Mouse (Mus musculus) MEL (cell line): ENCODE results near the gene Uaca. TPM values are rescaled to one million over a fixed set of nuclear protein-coding genes. Genes with fewer than 3 reads are reported as not detected.

Source experiments
- DNase-seq: peaks from one replicate; pipeline ENCODE4 v3.0.0; 2011; ENCODE audit warnings: low read depth, low spot score
- H3K27ac ChIP-seq: 2 replicates; pipeline ENCODE4 v1.5.1; 2012; ENCODE audit warnings: low read depth, mild to moderate bottlenecking, control low read depth, low read length, moderate library complexity; ENCODE audit not compliant: control insufficient read depth
- H3K27me3 ChIP-seq, 2 experiments: fragments of 150-350 bp in 1 of 2; sonication (generic) in 1 of 2; 2 replicates each; pipeline ENCODE4 v1.6.1; 2012; ENCODE audit warnings: low read length in 2 of 2, mild to moderate bottlenecking in 2 of 2, improper control_type of control experiment in 1 of 2, moderate library complexity in 1 of 2; ENCODE audit not compliant: insufficient read depth in 2 of 2, control insufficient read depth in 1 of 2
- H3K36me3 ChIP-seq, 2 experiments: 2 replicates each; pipeline ENCODE4 v1.6.1; 2012 to 2014; ENCODE audit warnings: low read length in 2 of 2, improper control_type of control experiment in 1 of 2, inconsistent platforms in 1 of 2, mild to moderate bottlenecking in 1 of 2; ENCODE audit not compliant: insufficient read depth in 2 of 2, control insufficient read depth in 1 of 2
- H3K4me1 ChIP-seq, 2 experiments: fragments of 150-350 bp in 1 of 2; sonication (generic) in 1 of 2; 2 replicates each; pipeline ENCODE4 v1.6.1; 2012; ENCODE audit warnings: low read length in 2 of 2, improper control_type of control experiment in 1 of 2, mild to moderate bottlenecking in 1 of 2; ENCODE audit not compliant: insufficient read depth in 2 of 2, control insufficient read depth in 1 of 2
- H3K4me3 ChIP-seq, 2 experiments: fragments of 150-350 bp in 1 of 2; sonication (generic) in 1 of 2; 2 replicates each; pipeline ENCODE4 v1.5.1; 2012; ENCODE audit warnings: low read depth in 2 of 2, low read length in 2 of 2, mild to moderate bottlenecking in 2 of 2, moderate library complexity in 2 of 2, control low read depth in 1 of 2, improper control_type of control experiment in 1 of 2; ENCODE audit not compliant: control insufficient read depth in 1 of 2, insufficient read depth in 1 of 2
- H3K79me2 ChIP-seq: 2 replicates; pipeline ENCODE4 v1.6.1; 2012; ENCODE audit warnings: mild to moderate bottlenecking, low read length, moderate library complexity; ENCODE audit not compliant: control insufficient read depth, poor library complexity, insufficient read depth
- H3K9ac ChIP-seq: 2 replicates; pipeline ENCODE4 v1.6.1; 2012; ENCODE audit warnings: low read depth, mild to moderate bottlenecking, control low read depth, low read length, moderate library complexity; ENCODE audit not compliant: control insufficient read depth, poor library complexity, severe bottlenecking
- H3K9me3 ChIP-seq: fragments of 150-350 bp; sonication (generic); replicated peaks from 2 replicates; pipeline ENCODE4 v1.6.1; 2012; ENCODE audit warnings: mild to moderate bottlenecking, low read length, improper control_type of control experiment, moderate library complexity; ENCODE audit not compliant: insufficient read depth
- BHLHE40 ChIP-seq: IDR thresholded peaks from 2 replicates; pipeline ENCODE4 v1.6.1; 2012; ENCODE audit warnings: low read depth, mild to moderate bottlenecking, inconsistent platforms, low read length, improper control_type of control experiment, borderline replicate concordance
- CHD2 ChIP-seq: IDR thresholded peaks from 2 replicates; pipeline ENCODE4 v1.6.1; 2011; ENCODE audit warnings: low read length, improper control_type of control experiment
- GATA1 ChIP-seq: IDR thresholded peaks from 2 replicates; pipeline ENCODE4 v1.6.1; 2011; ENCODE audit warnings: low read depth, low read length, improper control_type of control experiment
- JUND ChIP-seq: IDR thresholded peaks from 2 replicates; pipeline ENCODE4 v1.6.1; 2011; ENCODE audit warnings: low read depth, mild to moderate bottlenecking, improper control_type of control experiment, low read length
- MAZ ChIP-seq: IDR thresholded peaks from 2 replicates; pipeline ENCODE4 v1.6.1; 2012; ENCODE audit warnings: low read depth, mild to moderate bottlenecking, inconsistent platforms, low read length, improper control_type of control experiment
- MXI1 ChIP-seq: IDR thresholded peaks from 2 replicates; pipeline ENCODE4 v1.6.1; 2011; ENCODE audit warnings: mild to moderate bottlenecking, low read depth, low read length, improper control_type of control experiment
- MYB ChIP-seq: IDR thresholded peaks from 2 replicates; pipeline ENCODE4 v1.6.1; 2011; ENCODE audit warnings: mild to moderate bottlenecking, low read depth, low read length, improper control_type of control experiment
- MYC ChIP-seq: IDR thresholded peaks from 2 replicates; pipeline ENCODE4 v1.6.1; 2011; ENCODE audit warnings: low read depth, mild to moderate bottlenecking, low read length, improper control_type of control experiment, moderate library complexity
- NELFE ChIP-seq: IDR thresholded peaks from 2 replicates; pipeline ENCODE4 v1.6.1; 2011; ENCODE audit warnings: low read depth, low read length, improper control_type of control experiment
- POLR2AphosphoS2 ChIP-seq: IDR thresholded peaks from 2 replicates; pipeline ENCODE4 v1.6.1; 2011; ENCODE audit warnings: low read length, improper control_type of control experiment
- SIN3A ChIP-seq: IDR thresholded peaks from 2 replicates; pipeline ENCODE4 v1.6.1; 2012; ENCODE audit warnings: low read length, improper control_type of control experiment, inconsistent platforms
- TCF12 ChIP-seq: IDR thresholded peaks from 2 replicates; pipeline ENCODE4 v1.6.1; 2014; ENCODE audit warnings: low read depth, mild to moderate bottlenecking, inconsistent platforms, low read length, improper control_type of control experiment, moderate library complexity
- ZC3H11A ChIP-seq: IDR thresholded peaks from 2 replicates; pipeline ENCODE4 v1.6.1; 2012; ENCODE audit warnings: low read depth, mild to moderate bottlenecking, inconsistent platforms, low read length, improper control_type of control experiment
- ZNF384 ChIP-seq: IDR thresholded peaks from 2 replicates; pipeline ENCODE4 v1.6.1; 2012; ENCODE audit warnings: low read depth, mild to moderate bottlenecking, inconsistent platforms, low read length, improper control_type of control experiment
- polyA plus RNA-seq, 2 experiments: library from polyadenylated mRNA; stranded (reverse) in 1 of 2; unstranded in 1 of 2; fragments of >175 nt in 1 of 2; fragments of >200 nt in 1 of 2; gene quantifications; 2 replicates each; pipeline versions ENCODE4 v1.2.1 to v1.2.4; 2012; ENCODE audit warnings: low replicate concordance in 2 of 2, low read depth in 1 of 2; ENCODE audit not compliant: insufficient read length in 2 of 2, insufficient read depth in 1 of 2, missing spikeins in 1 of 2
- total RNA-seq: library from RNA; depleted of rRNA; stranded (reverse); fragments of 300-350 nt; gene quantifications from 2 replicates; pipeline ENCODE4 v1.2.3, GENCODE M21; 2012

The Uaca gene
- total and polyA plus RNA-seq, 3 experiments = 10.9 to 11.4 TPM; not detected in 1

GRCm38 (mm10) chr9:60776899-60777298 is 17.4 kb upstream of the Uaca start:
- no peak overlapping the region for H3K27ac ChIP-seq
- no peaks in the 10 kb centered on the region for H3K4me1 ChIP-seq
- H3K9ac ChIP-seq = no peak overlapping the region
- no peak for DNase-seq
- H3K27me3 ChIP-seq = peaks cover 0 to 5% of the 10 kb centered on the region in 2 experiments; a peak in 2 of 4 replicates
- no peaks in the 10 kb centered on the region for H3K79me2 ChIP-seq
- no peaks in the 10 kb centered on the region for H3K36me3 ChIP-seq
- no peak overlapping the region for H3K4me3 ChIP-seq
- TF ChIP-seq MYC (no peak), ZNF384 (no peak), ZC3H11A (no peak), TCF12 (no peak), MYB (no peak), POLR2AphosphoS2 (no peak), SIN3A (no peak), CHD2 (no peak), JUND (no peak)
- TF ChIP-seq, all 39 proteins: peak for 0
- no peaks in the 10 kb centered on the region for H3K9me3 ChIP-seq

DNA sequence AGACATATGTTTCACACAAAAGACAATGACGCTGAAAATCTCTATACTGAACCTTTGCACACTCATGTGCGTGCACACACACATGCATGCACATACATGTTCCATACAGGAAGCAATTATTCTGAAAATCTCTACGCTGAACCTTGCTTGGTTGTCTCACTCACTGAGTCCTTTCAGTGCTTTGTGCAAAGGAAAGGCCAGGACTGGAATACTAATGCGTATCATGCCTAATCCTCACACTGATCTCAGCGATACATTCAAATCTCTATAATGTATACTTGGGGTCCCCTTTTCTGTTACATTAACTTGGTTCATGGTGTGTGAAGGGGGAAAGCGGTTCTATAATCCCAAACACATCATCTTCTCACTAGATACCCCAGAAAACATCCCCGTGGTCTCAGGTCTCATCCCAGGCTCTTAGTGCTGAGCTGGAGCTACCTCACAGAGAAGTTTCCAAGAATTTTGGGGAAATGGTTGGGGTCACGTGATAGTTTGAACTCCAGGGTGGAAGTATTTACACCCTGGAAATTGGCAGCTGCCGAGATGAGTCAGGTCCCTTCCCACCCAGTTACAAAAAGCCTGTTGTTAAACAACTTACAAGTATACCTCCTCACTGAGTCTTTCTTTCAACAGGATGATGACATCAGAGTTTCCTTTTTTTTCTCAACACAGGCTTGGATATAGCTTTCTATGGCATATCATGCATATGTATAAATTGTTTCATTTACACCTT is 12.1 kb upstream of the Uaca start:
- no peaks in the 10 kb centered on the region for H3K4me1 ChIP-seq
- no peak for DNase-seq
- H3K79me2 ChIP-seq = no peaks in the 10 kb centered on the region
- no peaks in the 10 kb centered on the region for H3K36me3 ChIP-seq
- peaks cover 0 to 9% of the 10 kb centered on the region in 2 experiments; a peak in 3 of 4 replicates for H3K27me3 ChIP-seq
- H3K27ac ChIP-seq = no peak overlapping the region
- no peak for TF ChIP-seq MXI1
- H3K9me3 ChIP-seq = no peaks in the 10 kb centered on the region
- no peak overlapping the region for H3K9ac ChIP-seq
- H3K4me3 ChIP-seq = no peak overlapping the region

- peaks cover 0 to 7% of the 10 kb centered on the region in 2 experiments; a peak in 2 of 4 replicates for H3K27me3 ChIP-seq
- no peaks in the 10 kb centered on the region for H3K79me2 ChIP-seq
- no peak overlapping the region for H3K4me3 ChIP-seq
- H3K36me3 ChIP-seq = no peaks in the 10 kb centered on the region
- no peaks in the 10 kb centered on the region for H3K9me3 ChIP-seq
- no peak for TF ChIP-seq MAZ
- no peak for TF ChIP-seq NELFE
- TF ChIP-seq GATA1 = no peak
- no peak for TF ChIP-seq MXI1
- TF ChIP-seq BHLHE40 = no peak
- no peaks in the 10 kb centered on the region for H3K4me1 ChIP-seq
- no peak overlapping the region for H3K27ac ChIP-seq
- no peak for DNase-seq
- H3K9ac ChIP-seq = no peak overlapping the region
Observed at GRCm38 (mm10) chr9:60785069-60785468, 9.3 kb upstream of the Uaca start.
